Mouse (Mus musculus) embryonic facial prominence, embryonic 15.5 days (tissue): ENCODE measurements around the gene Padi4. TPM values are rescaled to one million over a fixed set of nuclear protein-coding genes. Genes with fewer than 3 reads are reported as not detected.

Experiments used
- ATAC-seq: fragments of 200-750 bp; cut with Nextera tagmentation; 2 replicates; pipeline ENCODE4 v1.8.0; 2017; ENCODE audit warnings: low read depth, moderate TSS enrichment; ENCODE audit not compliant: insufficient number of reproducible peaks, low FRiP score, low TSS enrichment
- H3K27ac ChIP-seq: fragments of 300-500 bp; sonication (generic); replicated peaks from 2 replicates; pipeline ENCODE4 v1.5.1; 2015; ENCODE audit warnings: mild to moderate bottlenecking, inconsistent platforms
- H3K27me3 ChIP-seq: fragments of 300-500 bp; sonication (generic); 2 replicates; pipeline ENCODE4 v1.6.1; 2015; ENCODE audit warnings: inconsistent platforms
- H3K36me3 ChIP-seq: fragments of 300-500 bp; sonication (generic); 2 replicates; pipeline ENCODE4 v1.6.1; 2015; ENCODE audit warnings: mild to moderate bottlenecking, inconsistent platforms
- H3K4me1 ChIP-seq: fragments of 300-500 bp; sonication (generic); 2 replicates; pipeline ENCODE4 v1.6.1; 2015; ENCODE audit warnings: inconsistent platforms
- H3K4me2 ChIP-seq: fragments of 300-500 bp; sonication (generic); replicated peaks from 2 replicates; pipeline ENCODE4 v1.6.1; 2015; ENCODE audit warnings: mild to moderate bottlenecking, inconsistent platforms
- H3K4me3 ChIP-seq: fragments of 300-500 bp; sonication (generic); replicated peaks from 2 replicates; pipeline ENCODE4 v1.5.1; 2015; ENCODE audit warnings: mild to moderate bottlenecking, inconsistent platforms
- H3K9ac ChIP-seq: fragments of 300-500 bp; sonication (generic); 2 replicates; pipeline ENCODE4 v1.6.1; 2015; ENCODE audit warnings: inconsistent platforms
- H3K9me3 ChIP-seq: fragments of 300-500 bp; sonication (generic); replicated peaks from 2 replicates; pipeline ENCODE4 v1.6.1; 2016; ENCODE audit warnings: inconsistent platforms
- WGBS: fragments of 180-500 bp; shearing (Covaris S2); methylation state at CpG from one replicate; pipeline ENCODE4 v1.1.7; 2015; 5-methylcytosine and 5-hydroxymethylcytosine counted together
- polyA plus RNA-seq: library from polyadenylated mRNA; unstranded; fragments of >200 nt; fragmentation: Nextera tagmentation; extraction: Ambion mirVana; gene quantifications from 2 replicates; pipeline ENCODE4 v1.2.1, GENCODE M21; 2015

The Padi4 gene
- polyA plus RNA-seq, 1 experiment from 2014 or later: 1.9 TPM

DNA sequence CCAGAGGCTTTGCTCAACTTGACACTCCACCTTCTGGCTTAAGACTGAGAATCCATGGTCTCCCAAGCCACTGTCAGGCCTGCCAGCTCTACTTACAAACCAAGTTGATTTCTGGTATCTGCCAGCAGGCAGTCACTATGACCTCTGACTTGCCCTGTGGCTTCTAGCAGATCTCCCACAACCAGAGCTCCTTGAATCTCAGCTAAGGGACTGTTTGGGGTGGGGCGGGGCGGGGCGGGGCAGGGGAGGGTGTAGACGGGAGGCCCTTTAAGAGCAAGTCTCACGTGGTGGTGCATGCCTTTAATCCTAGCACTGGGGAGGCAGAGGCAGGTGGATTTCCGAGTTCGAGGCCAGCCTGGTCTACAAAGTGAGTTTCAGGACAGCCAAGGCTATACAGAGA is 41.2 kb downstream of the Padi4 start:
- H3K27me3 ChIP-seq: no peaks in the 10 kb centered on the region
- H3K9ac ChIP-seq: no peak overlapping the region
- ATAC-seq: no peak
- H3K4me2 ChIP-seq: no peak overlapping the region
- H3K27ac ChIP-seq: no peak overlapping the region
- no peaks in the 10 kb centered on the region for H3K4me1 ChIP-seq
- no peaks in the 10 kb centered on the region for H3K9me3 ChIP-seq
- no peaks in the 10 kb centered on the region for H3K36me3 ChIP-seq
- WGBS: 64% methylated on average over 7 of the region's 7 CpGs
- no peak overlapping the region for H3K4me3 ChIP-seq

GRCm38 (mm10) chr4:140731654-140732053 is 42.4 kb downstream of the Padi4 start:
- H3K4me3 ChIP-seq: no peak overlapping the region
- H3K4me2 ChIP-seq: no peak overlapping the region
- no peak overlapping the region for H3K27ac ChIP-seq
- ATAC-seq: no peak
- no peaks in the 10 kb centered on the region for H3K27me3 ChIP-seq
- H3K4me1 ChIP-seq: no peaks in the 10 kb centered on the region
- WGBS: 86% methylated on average over 4 of the region's 4 CpGs
- no peaks in the 10 kb centered on the region for H3K9me3 ChIP-seq
- H3K36me3 ChIP-seq: no peaks in the 10 kb centered on the region
- no peak overlapping the region for H3K9ac ChIP-seq

- 82% methylated on average over 12 of the region's 12 CpGs for WGBS
Measured at GRCm38 (mm10) chr4:140726907-140727306, 47.1 kb downstream of the Padi4 start.

DNA sequence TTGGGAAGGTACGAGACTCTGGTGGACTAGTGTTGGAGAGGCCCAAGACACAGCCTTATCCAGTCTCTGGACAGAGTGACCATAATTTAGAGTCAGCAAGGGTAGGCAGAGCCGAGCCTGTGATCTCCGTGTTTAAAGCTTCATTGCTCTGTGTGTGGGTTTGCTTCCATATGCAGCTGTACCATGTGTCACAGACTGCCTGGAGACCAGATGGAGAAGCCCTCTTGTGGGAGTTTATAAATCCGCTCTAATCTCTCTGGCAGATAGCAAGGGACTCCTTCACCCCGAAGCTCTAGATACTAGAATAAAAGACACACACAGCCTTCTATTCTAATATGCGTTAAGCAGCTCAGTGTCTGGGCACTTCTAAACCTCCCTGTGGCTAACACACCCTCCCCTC is 49.3 kb downstream of the Padi4 start:
- Histone ChIP-seq H3K27ac (no peak overlapping the region; the same call in 1 of the 2 replicates), H3K9ac (no peak overlapping the region), H3K4me3 (no peak overlapping the region), H3K4me1 (peaks cover 9% of the 10 kb centered on the region), H3K36me3 (peaks cover 36% of the 10 kb centered on the region), H3K27me3 (no peaks in the 10 kb centered on the region), H3K9me3 (no peaks in the 10 kb centered on the region), H3K4me2 (no peak overlapping the region)
- no peak for ATAC-seq
- WGBS: 58% methylated on average over 6 of the region's 6 CpGs

More at GRCm38 (mm10) chr4:140726907-140727306, 47.1 kb downstream of the Padi4 start:
- peaks cover 6% of the 10 kb centered on the region for H3K4me1 ChIP-seq
- no peaks in the 10 kb centered on the region for H3K9me3 ChIP-seq
- no peak for ATAC-seq
- H3K27ac ChIP-seq: no peak overlapping the region
- H3K9ac ChIP-seq: no peak overlapping the region
- H3K27me3 ChIP-seq: no peaks in the 10 kb centered on the region
- H3K36me3 ChIP-seq: peaks cover 14% of the 10 kb centered on the region
- no peak overlapping the region for H3K4me2 ChIP-seq
- no peak overlapping the region for H3K4me3 ChIP-seq

- no peak; the same call in 1 of the 2 replicates for ATAC-seq
- Histone ChIP-seq H3K4me3 (no peak overlapping the region), H3K27ac (no peak overlapping the region), H3K4me1 (peaks cover 9% of the 10 kb centered on the region), H3K9ac (no peak overlapping the region), H3K4me2 (no peak overlapping the region), H3K9me3 (no peaks in the 10 kb centered on the region), H3K27me3 (no peaks in the 10 kb centered on the region), H3K36me3 (peaks cover 44% of the 10 kb centered on the region)
- 44% methylated on average over 5 of the region's 5 CpGs for whole genome bisulfite sequencing
Measured at GRCm38 (mm10) chr4:140723801-140724200, 50.2 kb downstream of the Padi4 start.

- Histone ChIP-seq H3K27ac (no peak overlapping the region), H3K4me3 (no peak overlapping the region), H3K9me3 (no peaks in the 10 kb centered on the region), H3K27me3 (no peaks in the 10 kb centered on the region), H3K36me3 (peaks cover 50% of the 10 kb centered on the region), H3K4me1 (peaks cover 9% of the 10 kb centered on the region), H3K9ac (no peak overlapping the region), H3K4me2 (no peak overlapping the region)
- WGBS: 73% methylated on average over 9 of the region's 9 CpGs
- ATAC-seq: no peak
Measured at GRCm38 (mm10) chr4:140723192-140723591, 50.8 kb downstream of the Padi4 start.

- WGBS: 72% methylated on average over 9 of the region's 9 CpGs
- peaks cover 55% of the 10 kb centered on the region for H3K36me3 ChIP-seq
Measured at GRCm38 (mm10) chr4:140722710-140723109, 51.3 kb downstream of the Padi4 start.

DNA sequence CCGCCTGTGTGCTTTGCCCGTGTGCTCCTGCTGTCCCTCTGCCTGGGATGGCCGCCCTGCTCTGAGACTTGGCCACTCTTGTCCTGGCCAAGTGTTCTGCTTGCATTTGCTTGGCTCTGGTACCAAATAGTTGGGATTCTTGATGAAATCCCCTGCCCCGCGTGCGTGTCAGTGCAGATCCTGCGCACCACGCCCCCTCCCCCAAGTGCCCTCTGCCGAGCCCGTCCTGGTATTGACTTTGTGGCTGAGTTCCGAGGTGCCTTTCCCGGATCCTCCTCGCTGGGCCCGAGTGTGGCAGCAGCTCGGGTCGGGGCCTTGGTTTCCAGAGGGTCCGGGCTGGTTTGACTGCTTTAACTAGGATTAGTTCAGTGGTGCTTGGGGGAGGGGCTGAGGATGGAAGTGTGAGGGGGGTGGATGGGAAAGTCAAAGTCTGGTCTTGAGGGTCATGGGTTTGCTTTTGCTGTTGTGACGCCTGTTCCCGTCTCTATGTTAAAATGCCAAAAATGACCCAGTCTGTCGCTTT is 52.0 kb downstream of the Padi4 start:
- Histone ChIP-seq H3K27me3 (no peaks in the 10 kb centered on the region), H3K9ac (no peak overlapping the region), H3K36me3 (peaks cover 61% of the 10 kb centered on the region), H3K4me2 (no peak overlapping the region), H3K27ac (peak overlapping the region; percentile 28; the same call in 1 of the 2 replicates), H3K4me1 (peaks cover 9% of the 10 kb centered on the region), H3K4me3 (no peak overlapping the region), H3K9me3 (no peaks in the 10 kb centered on the region)
- no peak for ATAC-seq
- WGBS: 62% methylated on average over 20 of the region's 20 CpGs

More at GRCm38 (mm10) chr4:140722710-140723109, 51.3 kb downstream of the Padi4 start:
- no peak overlapping the region for H3K4me3 ChIP-seq
- H3K27ac ChIP-seq: no peak overlapping the region
- H3K9me3 ChIP-seq: no peaks in the 10 kb centered on the region
- no peak for ATAC-seq
- H3K9ac ChIP-seq: no peak overlapping the region
- no peak overlapping the region for H3K4me2 ChIP-seq
- no peaks in the 10 kb centered on the region for H3K27me3 ChIP-seq
- H3K4me1 ChIP-seq: peaks cover 9% of the 10 kb centered on the region

DNA sequence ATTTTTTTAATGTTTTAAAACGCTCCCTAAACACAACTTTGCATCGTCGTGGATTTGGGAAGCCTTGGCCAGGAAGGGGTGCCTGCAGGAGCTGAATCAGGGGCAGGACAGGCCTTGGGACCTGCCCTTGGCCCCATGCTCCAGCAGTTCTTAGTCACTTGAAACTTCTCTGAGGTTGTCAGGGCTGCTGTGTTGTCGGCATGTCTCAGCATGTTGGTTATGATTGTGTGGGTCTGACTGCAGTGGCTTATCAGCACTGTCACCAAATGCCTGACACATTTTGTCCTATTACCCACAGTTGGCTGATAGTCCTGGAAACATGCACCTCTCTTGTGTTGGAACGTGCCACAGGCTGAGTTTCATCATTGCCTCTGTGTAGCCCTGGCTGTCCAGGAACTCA is 53.9 kb downstream of the Padi4 start:
- H3K27ac ChIP-seq: no peak overlapping the region; the same call in 1 of the 2 replicates
- 80% methylated on average over 5 of the region's 5 CpGs for WGBS

DNA sequence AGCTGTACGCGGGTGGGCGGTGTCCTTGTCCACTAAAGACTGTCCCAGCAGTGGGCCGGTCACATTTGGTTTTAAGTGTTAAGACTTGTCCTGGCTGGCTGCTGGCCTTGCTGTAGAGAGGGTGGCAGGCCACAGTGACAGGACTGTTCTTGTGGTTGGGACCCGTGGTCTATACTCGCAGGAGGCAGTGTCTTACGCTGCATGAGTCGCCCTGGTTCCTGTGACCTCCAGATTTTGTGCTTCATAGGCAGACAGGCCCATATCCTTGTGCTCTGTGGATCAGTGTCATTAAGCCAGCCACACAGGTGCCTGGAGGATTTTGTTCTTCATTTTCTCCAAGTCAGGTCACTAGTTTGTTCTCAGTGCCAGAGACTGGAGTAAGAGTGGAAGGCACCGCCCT is 55.6 kb downstream of the Padi4 start:
- H3K9me3 ChIP-seq: no peaks in the 10 kb centered on the region
- peaks cover 13% of the 10 kb centered on the region for H3K4me1 ChIP-seq
- no peak overlapping the region for H3K4me2 ChIP-seq
- no peak for ATAC-seq
- H3K36me3 ChIP-seq: peaks cover 93% of the 10 kb centered on the region
- WGBS: 94% methylated on average over 9 of the region's 9 CpGs
- H3K4me3 ChIP-seq: no peak overlapping the region
- H3K27ac ChIP-seq: no peak overlapping the region
- no peaks in the 10 kb centered on the region for H3K27me3 ChIP-seq
- H3K9ac ChIP-seq: no peak overlapping the region

More for the DNA sequence above, 53.9 kb downstream of the Padi4 start:
- peaks cover 80% of the 10 kb centered on the region for H3K36me3 ChIP-seq
- no peak overlapping the region for H3K9ac ChIP-seq
- H3K4me3 ChIP-seq: no peak overlapping the region
- peaks cover 9% of the 10 kb centered on the region for H3K4me1 ChIP-seq
- no peaks in the 10 kb centered on the region for H3K9me3 ChIP-seq
- H3K27me3 ChIP-seq: no peaks in the 10 kb centered on the region
- no peak for ATAC-seq
- no peak overlapping the region for H3K4me2 ChIP-seq

GRCm38 (mm10) chr4:140716994-140717393 is 57.0 kb downstream of the Padi4 start:
- Histone ChIP-seq H3K36me3 (peaks cover 94% of the 10 kb centered on the region), H3K4me1 (peaks cover 16% of the 10 kb centered on the region), H3K27me3 (no peaks in the 10 kb centered on the region), H3K9ac (no peak overlapping the region), H3K4me2 (no peak overlapping the region), H3K9me3 (no peaks in the 10 kb centered on the region), H3K4me3 (no peak overlapping the region), H3K27ac (no peak overlapping the region)
- no peak for ATAC-seq
- 87% methylated on average over 11 of the region's 11 CpGs for WGBS

DNA sequence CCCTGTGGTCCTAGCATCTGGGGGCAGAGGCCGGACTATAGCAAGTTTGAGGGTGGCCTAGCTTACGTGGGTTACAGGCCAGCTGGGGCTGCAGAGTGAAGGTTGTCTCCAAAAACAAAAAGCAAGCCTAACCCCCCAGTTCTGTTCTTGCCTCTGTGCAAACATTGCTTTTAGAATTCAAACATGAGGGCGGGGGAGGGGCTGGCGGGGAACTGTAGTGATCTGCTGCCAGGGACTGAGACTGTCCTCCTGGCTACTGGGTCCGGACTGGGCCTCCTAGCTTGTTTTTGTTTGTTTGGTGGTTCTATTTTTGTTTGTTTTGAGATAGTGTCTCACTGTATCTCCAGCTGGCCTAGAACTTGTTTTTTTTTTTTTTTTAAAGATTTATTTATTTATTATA is 59.5 kb downstream of the Padi4 start:
- Histone ChIP-seq H3K27me3 (no peaks in the 10 kb centered on the region), H3K4me1 (peaks cover 13% of the 10 kb centered on the region; the same call in 1 of the 2 replicates), H3K27ac (no peak overlapping the region), H3K4me3 (no peak overlapping the region), H3K4me2 (no peak overlapping the region), H3K36me3 (peaks cover 93% of the 10 kb centered on the region), H3K9ac (no peak overlapping the region), H3K9me3 (no peaks in the 10 kb centered on the region)
- WGBS: 85% methylated on average over 5 of the region's 5 CpGs
- ATAC-seq: no peak
